Mouse (Mus musculus) lung, postnatal 36 days (tissue): Measurements from ENCODE around the gene Brap.

Experiments
- DNase-seq: peaks from one replicate; pipeline ENCODE4 v3.0.0; 2022; ENCODE audit warnings: mixed read lengths

Brap gene

DNA sequence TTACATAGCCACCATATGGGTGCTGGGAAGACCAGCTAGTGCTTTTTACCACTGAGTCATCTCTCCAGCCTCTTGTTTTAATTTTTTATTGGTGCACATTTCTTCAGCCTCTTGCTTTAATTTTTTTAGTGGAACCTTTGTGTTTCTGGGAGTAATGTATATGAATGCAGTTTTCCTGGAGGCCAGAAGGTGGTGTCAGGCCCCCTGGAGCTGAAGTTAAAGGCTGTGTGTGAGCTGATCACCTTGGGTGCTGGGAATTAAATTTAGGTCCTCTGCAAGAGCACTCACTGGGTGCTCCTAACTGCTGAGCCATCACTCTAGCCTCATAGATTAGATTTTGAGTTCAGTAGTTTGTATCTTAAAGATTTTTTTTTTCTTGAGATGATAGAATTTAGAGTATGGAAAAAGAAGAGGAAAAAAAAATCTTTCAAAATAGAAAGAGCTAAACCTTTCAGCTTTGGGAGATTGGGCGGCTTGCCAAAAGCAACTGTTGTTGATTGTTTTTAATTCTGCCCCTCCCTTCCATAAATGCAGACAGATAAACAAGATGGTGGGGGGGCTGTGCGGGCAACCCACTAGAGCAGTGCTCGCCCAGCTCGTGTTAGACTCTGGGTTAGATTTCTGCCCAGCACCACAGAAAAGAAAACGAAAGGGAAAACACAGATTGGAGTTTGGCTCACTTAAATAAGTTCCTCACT, 60.7 kb downstream of the Brap start:
- DNase-seq: no peak

GRCm38 (mm10) chr5:121721841-121722240, 61.5 kb downstream of the Brap start:
- DNase-seq: peak; percentile 58

GRCm38 (mm10) chr5:121724678-121725077, 64.3 kb downstream of the Brap start:
- no peak for DNase-seq

GRCm38 (mm10) chr5:121730057-121730456, 69.7 kb downstream of the Brap start:
- DNase-seq: no peak

DNA sequence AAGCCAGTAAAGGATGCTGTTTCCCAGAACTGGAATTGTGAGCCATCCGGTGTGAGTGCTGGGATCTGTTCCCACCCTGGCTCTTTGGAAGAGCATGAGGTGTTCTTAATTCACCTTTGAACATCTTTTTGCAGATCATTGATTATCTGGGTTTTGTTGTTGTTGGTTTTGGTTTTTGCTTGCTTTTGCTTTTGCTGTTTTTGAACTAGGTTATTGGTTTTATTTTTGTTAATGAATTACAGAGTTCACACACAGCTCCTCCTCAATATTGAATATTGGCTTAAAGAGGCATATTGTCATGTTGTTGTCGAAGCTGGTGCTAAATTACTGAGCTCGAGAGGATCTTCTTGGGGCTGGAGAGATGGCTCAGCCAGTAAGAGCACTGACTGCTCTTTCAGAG, 76.3 kb downstream of the Brap start:
- no peak for DNase-seq
